Mouse (Mus musculus) heart, adult 2 months (tissue): ENCODE measurements around the gene Nup188.

Source experiments
- CTCF ChIP-seq: fragments of 200-600 bp; IDR thresholded peaks from 2 replicates; pipeline ENCODE4 v1.8.1; 2022; ENCODE audit warnings: antibody characterized with exemption, mild to moderate bottlenecking, moderate library complexity
- EP300 ChIP-seq: fragments of 200-500 bp; IDR thresholded peaks from 2 replicates; pipeline ENCODE4 v1.6.1; 2011; ENCODE audit warnings: low read depth, low read length, control low read depth; ENCODE audit not compliant: insufficient read depth
- POLR2A ChIP-seq: fragments of 200-500 bp; IDR thresholded peaks from 2 replicates; pipeline ENCODE4 v1.6.1; 2011; ENCODE audit warnings: mild to moderate bottlenecking, low read depth, low read length, control low read depth; ENCODE audit not compliant: insufficient read depth

DNA sequence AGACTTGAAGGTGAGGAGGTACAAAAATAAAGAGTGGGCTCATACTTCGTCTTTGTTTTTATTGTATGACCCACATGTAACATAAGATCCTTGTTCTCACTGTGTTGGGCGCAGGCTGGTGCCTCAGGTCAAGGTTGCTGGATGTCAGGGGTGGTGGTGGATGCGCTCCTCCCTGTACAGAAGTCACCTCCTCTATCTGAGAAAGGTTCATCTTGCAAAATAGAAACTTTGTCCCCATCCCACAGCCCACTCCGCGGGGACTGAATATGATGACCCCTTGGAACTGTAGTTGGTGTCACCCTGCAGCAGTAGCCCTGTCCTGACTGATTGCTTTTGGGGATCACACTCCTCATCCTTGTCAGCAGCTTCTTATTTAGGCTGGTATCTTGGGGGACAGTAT, 39.2 kb upstream of the Nup188 start:
- TF ChIP-seq CTCF (no peak), POLR2A (no peak), EP300 (no peak)
